Mouse (Mus musculus) MEL (cell line): ENCODE results near the gene Gm12166. TPM values are rescaled to one million over a fixed set of nuclear protein-coding genes. Genes with fewer than 3 reads are reported as not detected.

Source experiments
- DNase-seq: peaks from one replicate; pipeline ENCODE4 v3.0.0; 2011; ENCODE audit warnings: low read depth, low spot score
- H3K27ac ChIP-seq: 2 replicates; pipeline ENCODE4 v1.5.1; 2012; ENCODE audit warnings: low read depth, mild to moderate bottlenecking, control low read depth, low read length, moderate library complexity; ENCODE audit not compliant: control insufficient read depth
- H3K27me3 ChIP-seq, 2 experiments: fragments of 150-350 bp in 1 of 2; sonication (generic) in 1 of 2; 2 replicates each; pipeline ENCODE4 v1.6.1; 2012; ENCODE audit warnings: low read length in 2 of 2, mild to moderate bottlenecking in 2 of 2, improper control_type of control experiment in 1 of 2, moderate library complexity in 1 of 2; ENCODE audit not compliant: insufficient read depth in 2 of 2, control insufficient read depth in 1 of 2
- H3K36me3 ChIP-seq, 2 experiments: 2 replicates each; pipeline ENCODE4 v1.6.1; 2012 to 2014; ENCODE audit warnings: low read length in 2 of 2, improper control_type of control experiment in 1 of 2, inconsistent platforms in 1 of 2, mild to moderate bottlenecking in 1 of 2; ENCODE audit not compliant: insufficient read depth in 2 of 2, control insufficient read depth in 1 of 2
- H3K4me1 ChIP-seq, 2 experiments: fragments of 150-350 bp in 1 of 2; sonication (generic) in 1 of 2; 2 replicates each; pipeline ENCODE4 v1.6.1; 2012; ENCODE audit warnings: low read length in 2 of 2, improper control_type of control experiment in 1 of 2, mild to moderate bottlenecking in 1 of 2; ENCODE audit not compliant: insufficient read depth in 2 of 2, control insufficient read depth in 1 of 2
- H3K4me3 ChIP-seq, 2 experiments: fragments of 150-350 bp in 1 of 2; sonication (generic) in 1 of 2; 2 replicates each; pipeline ENCODE4 v1.5.1; 2012; ENCODE audit warnings: low read depth in 2 of 2, low read length in 2 of 2, mild to moderate bottlenecking in 2 of 2, moderate library complexity in 2 of 2, control low read depth in 1 of 2, improper control_type of control experiment in 1 of 2; ENCODE audit not compliant: control insufficient read depth in 1 of 2, insufficient read depth in 1 of 2
- H3K79me2 ChIP-seq: 2 replicates; pipeline ENCODE4 v1.6.1; 2012; ENCODE audit warnings: mild to moderate bottlenecking, low read length, moderate library complexity; ENCODE audit not compliant: control insufficient read depth, poor library complexity, insufficient read depth
- H3K9ac ChIP-seq: 2 replicates; pipeline ENCODE4 v1.6.1; 2012; ENCODE audit warnings: low read depth, mild to moderate bottlenecking, control low read depth, low read length, moderate library complexity; ENCODE audit not compliant: control insufficient read depth, poor library complexity, severe bottlenecking
- H3K9me3 ChIP-seq: fragments of 150-350 bp; sonication (generic); replicated peaks from 2 replicates; pipeline ENCODE4 v1.6.1; 2012; ENCODE audit warnings: mild to moderate bottlenecking, low read length, improper control_type of control experiment, moderate library complexity; ENCODE audit not compliant: insufficient read depth
- BHLHE40 ChIP-seq: IDR thresholded peaks from 2 replicates; pipeline ENCODE4 v1.6.1; 2012; ENCODE audit warnings: low read depth, mild to moderate bottlenecking, inconsistent platforms, low read length, improper control_type of control experiment, borderline replicate concordance
- CTCF ChIP-seq, 3 experiments: IDR thresholded peaks in 2 of 3; conservative IDR thresholded peaks in 1 of 3; 2 replicates each; pipeline ENCODE4 v1.5.1; 2011 to 2012; ENCODE audit warnings: low read length in 3 of 3, low read depth in 2 of 3, mild to moderate bottlenecking in 2 of 3, improper control_type of control experiment in 1 of 3, inconsistent platforms in 1 of 3, mixed read lengths in 1 of 3, moderate library complexity in 1 of 3; ENCODE audit not compliant: control insufficient read depth in 1 of 3, insufficient read depth in 1 of 3, poor library complexity in 1 of 3, severe bottlenecking in 1 of 3
- E2F4 ChIP-seq: IDR thresholded peaks from 2 replicates; pipeline ENCODE4 v1.6.1; 2011; ENCODE audit warnings: low read depth, low read length, improper control_type of control experiment, borderline replicate concordance
- EP300 ChIP-seq, 2 experiments: IDR thresholded peaks; 2 replicates each; pipeline ENCODE4 v1.6.1; 2011; ENCODE audit warnings: improper control_type of control experiment in 2 of 2, low read length in 2 of 2, low read depth in 1 of 2, mild to moderate bottlenecking in 1 of 2
- ETS1 ChIP-seq: IDR thresholded peaks from 2 replicates; pipeline ENCODE4 v1.6.1; 2012; ENCODE audit warnings: low read depth, mild to moderate bottlenecking, inconsistent platforms, low read length, improper control_type of control experiment, moderate library complexity
- GATA1 ChIP-seq: IDR thresholded peaks from 2 replicates; pipeline ENCODE4 v1.6.1; 2011; ENCODE audit warnings: low read depth, low read length, improper control_type of control experiment
- HCFC1 ChIP-seq: IDR thresholded peaks from 2 replicates; pipeline ENCODE4 v1.6.1; 2012; ENCODE audit warnings: low read depth, mild to moderate bottlenecking, inconsistent platforms, low read length, improper control_type of control experiment, moderate library complexity
- MAFK ChIP-seq: IDR thresholded peaks from 2 replicates; pipeline ENCODE4 v1.6.1; 2011; ENCODE audit warnings: low read depth, mild to moderate bottlenecking, low read length, improper control_type of control experiment, borderline replicate concordance
- MAZ ChIP-seq: IDR thresholded peaks from 2 replicates; pipeline ENCODE4 v1.6.1; 2012; ENCODE audit warnings: low read depth, mild to moderate bottlenecking, inconsistent platforms, low read length, improper control_type of control experiment
- MEF2A ChIP-seq: IDR thresholded peaks from 2 replicates; pipeline ENCODE4 v1.6.1; 2014; ENCODE audit warnings: low read depth, mild to moderate bottlenecking, inconsistent platforms, low read length, improper control_type of control experiment; ENCODE audit not compliant: poor library complexity, insufficient replicate concordance, severe bottlenecking; ENCODE audit errors: extremely low read depth
- MXI1 ChIP-seq: IDR thresholded peaks from 2 replicates; pipeline ENCODE4 v1.6.1; 2011; ENCODE audit warnings: mild to moderate bottlenecking, low read depth, low read length, improper control_type of control experiment
- MYB ChIP-seq: IDR thresholded peaks from 2 replicates; pipeline ENCODE4 v1.6.1; 2011; ENCODE audit warnings: mild to moderate bottlenecking, low read depth, low read length, improper control_type of control experiment
- MYC ChIP-seq: IDR thresholded peaks from 2 replicates; pipeline ENCODE4 v1.6.1; 2011; ENCODE audit warnings: low read depth, mild to moderate bottlenecking, low read length, improper control_type of control experiment, moderate library complexity
- POLR2A ChIP-seq, 2 experiments: IDR thresholded peaks; 2 replicates each; pipeline ENCODE4 v1.6.1; 2011 to 2012; ENCODE audit warnings: low read length in 2 of 2, mild to moderate bottlenecking in 2 of 2, control low read depth in 1 of 2, improper control_type of control experiment in 1 of 2, low read depth in 1 of 2, moderate library complexity in 1 of 2; ENCODE audit not compliant: control insufficient read depth in 1 of 2, insufficient read depth in 1 of 2, poor library complexity in 1 of 2
- POLR2AphosphoS5 ChIP-seq: IDR thresholded peaks from 2 replicates; pipeline ENCODE4 v1.6.1; 2012; ENCODE audit warnings: low read depth, borderline replicate concordance, mild to moderate bottlenecking, inconsistent platforms, low read length, moderate library complexity, mixed read lengths
- RAD21 ChIP-seq: IDR thresholded peaks from 2 replicates; pipeline ENCODE4 v1.6.1; 2011; ENCODE audit warnings: mild to moderate bottlenecking, low read depth, low read length, improper control_type of control experiment
- RCOR1 ChIP-seq: IDR thresholded peaks from 2 replicates; pipeline ENCODE4 v1.6.1; 2012; ENCODE audit warnings: low read depth, mild to moderate bottlenecking, inconsistent platforms, low read length, improper control_type of control experiment
- SIN3A ChIP-seq: IDR thresholded peaks from 2 replicates; pipeline ENCODE4 v1.6.1; 2012; ENCODE audit warnings: low read length, improper control_type of control experiment, inconsistent platforms
- TAL1 ChIP-seq: IDR thresholded peaks from 2 replicates; pipeline ENCODE4 v1.6.1; 2012; ENCODE audit warnings: mild to moderate bottlenecking, inconsistent platforms, low read length, moderate library complexity, mixed read lengths
- TBP ChIP-seq: IDR thresholded peaks from 2 replicates; pipeline ENCODE4 v1.8.0; 2011; ENCODE audit warnings: low read depth, low read length, improper control_type of control experiment
- USF2 ChIP-seq, 2 experiments: IDR thresholded peaks; 2 replicates each; pipeline ENCODE4 v1.6.1; 2011 to 2012; ENCODE audit warnings: improper control_type of control experiment in 2 of 2, low read length in 2 of 2, borderline replicate concordance in 1 of 2, inconsistent platforms in 1 of 2, low read depth in 1 of 2, mild to moderate bottlenecking in 1 of 2; ENCODE audit not compliant: insufficient read depth in 1 of 2
- ZC3H11A ChIP-seq: IDR thresholded peaks from 2 replicates; pipeline ENCODE4 v1.6.1; 2012; ENCODE audit warnings: low read depth, mild to moderate bottlenecking, inconsistent platforms, low read length, improper control_type of control experiment
- ZMIZ1 ChIP-seq: IDR thresholded peaks from 2 replicates; pipeline ENCODE4 v1.6.1; 2012; ENCODE audit warnings: low read depth, mild to moderate bottlenecking, inconsistent platforms, low read length, improper control_type of control experiment, moderate library complexity
- ZNF384 ChIP-seq: IDR thresholded peaks from 2 replicates; pipeline ENCODE4 v1.6.1; 2012; ENCODE audit warnings: low read depth, mild to moderate bottlenecking, inconsistent platforms, low read length, improper control_type of control experiment
- polyA plus RNA-seq, 2 experiments: library from polyadenylated mRNA; stranded (reverse) in 1 of 2; unstranded in 1 of 2; fragments of >175 nt in 1 of 2; fragments of >200 nt in 1 of 2; gene quantifications; 2 replicates each; pipeline versions ENCODE4 v1.2.1 to v1.2.4; 2012; ENCODE audit warnings: low replicate concordance in 2 of 2, low read depth in 1 of 2; ENCODE audit not compliant: insufficient read length in 2 of 2, insufficient read depth in 1 of 2, missing spikeins in 1 of 2
- total RNA-seq: library from RNA; depleted of rRNA; stranded (reverse); fragments of 300-350 nt; gene quantifications from 2 replicates; pipeline ENCODE4 v1.2.3, GENCODE M21; 2012

Gm12166 gene
- total and polyA plus RNA-seq, 3 experiments = 4.1 to 6.8 TPM; not detected in 1

DNA sequence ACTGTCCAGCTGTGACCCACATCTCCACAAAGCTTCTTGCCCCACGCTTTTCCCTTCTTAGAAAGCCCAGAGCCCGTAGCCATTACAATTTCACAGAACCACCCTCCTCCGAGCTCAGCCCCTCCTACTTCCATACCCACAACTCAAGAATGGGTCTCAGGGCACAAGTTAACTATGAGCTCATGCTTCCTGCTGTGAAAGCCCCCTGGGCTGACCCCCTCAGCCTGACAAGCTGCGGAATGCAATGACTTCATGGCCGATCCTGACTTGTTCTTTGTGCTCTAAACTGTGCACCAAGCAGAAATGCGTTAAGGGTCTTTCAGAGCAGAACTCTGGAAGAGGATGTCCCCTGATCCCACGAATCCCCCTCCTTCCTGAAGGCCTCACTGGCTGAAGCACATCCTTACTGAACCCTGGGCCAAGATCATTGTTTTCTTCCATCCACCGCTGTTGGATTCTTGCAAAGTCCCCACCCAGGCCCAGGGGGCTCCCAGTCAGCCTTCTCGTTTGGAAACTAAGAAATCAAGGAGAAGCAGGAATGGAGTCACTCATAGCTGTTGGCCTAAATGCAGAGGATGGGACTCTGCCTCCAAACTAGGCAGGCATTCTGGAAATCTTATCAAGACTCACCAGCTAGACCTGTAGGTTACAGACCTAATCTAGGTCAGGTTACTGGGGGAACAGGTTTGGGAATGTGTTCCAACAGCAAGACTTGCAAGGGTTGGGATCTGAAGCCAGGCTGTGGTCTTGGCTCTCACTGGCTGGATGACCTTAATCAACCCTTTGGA, 43.5 kb upstream of the Gm12166 start:
- peaks cover 2 to 9% of the 10 kb centered on the region in 2 experiments; a peak in 3 of 4 replicates for H3K4me1 ChIP-seq
- H3K27me3 ChIP-seq = peaks cover 2 to 4% of the 10 kb centered on the region in 2 experiments; a peak in 1 of 4 replicates
- no peak overlapping the region for H3K9ac ChIP-seq
- peaks cover 0 to 8% of the 10 kb centered on the region in 2 experiments; a peak in 2 of 4 replicates for H3K36me3 ChIP-seq
- no peaks in the 10 kb centered on the region for H3K79me2 ChIP-seq
- H3K27ac ChIP-seq = no peak overlapping the region
- DNase-seq = no peak
- TF ChIP-seq BHLHE40 = no peak
- no peak for TF ChIP-seq MEF2A
- TF ChIP-seq MYC = no peak
- no peak for TF ChIP-seq MAZ
- no peak for TF ChIP-seq MYB
- no peak for TF ChIP-seq ZNF384
- no peak for TF ChIP-seq MAFK
- no peak for TF ChIP-seq E2F4
- TF ChIP-seq CTCF (IDR thresholded peaks at IDR 0.05 in 2 of 3, conservative IDR thresholded peaks at IDR 0.05 in 1 of 3; ENCODE audit: control insufficient read depth in 1 of 3, insufficient read depth in 1 of 3, low read depth in 2 of 3, low read length in 3 of 3, poor library complexity in 1 of 3, severe bottlenecking in 1 of 3) = no peak
- TF ChIP-seq SIN3A = no peak
- no peak for TF ChIP-seq TAL1
- no peak for TF ChIP-seq TBP
- no peak for TF ChIP-seq RCOR1
- TF ChIP-seq ETS1 = no peak
- TF ChIP-seq USF2 (IDR thresholded peaks at IDR 0.05; ENCODE audit: borderline replicate concordance in 1 of 2, insufficient read depth in 1 of 2, low read depth in 1 of 2, low read length in 2 of 2) = no peak
- no peak overlapping the region for H3K4me3 ChIP-seq
- H3K9me3 ChIP-seq = no peaks in the 10 kb centered on the region

- DNase-seq = peak; percentile 20
- no peak overlapping the region for H3K27ac ChIP-seq
- H3K27me3 ChIP-seq = no peaks in the 10 kb centered on the region
- no peaks in the 10 kb centered on the region for H3K79me2 ChIP-seq
- no peak for TF ChIP-seq HCFC1
- TF ChIP-seq RAD21 = no peak
- TF ChIP-seq MXI1 = no peak
- no peak for TF ChIP-seq ZMIZ1
- TF ChIP-seq MEF2A = no peak
- TF ChIP-seq RCOR1 = no peak
- no peak for TF ChIP-seq POLR2AphosphoS5
- TF ChIP-seq TAL1 = no peak
- TF ChIP-seq EP300 (IDR thresholded peaks at IDR 0.05; ENCODE audit: low read depth in 1 of 2, low read length in 2 of 2) = no peak
- no peak for TF ChIP-seq ZC3H11A
- no peak for TF ChIP-seq SIN3A
- no peak for TF ChIP-seq ETS1
- no peak for TF ChIP-seq POLR2A (IDR thresholded peaks at IDR 0.05; ENCODE audit: control insufficient read depth in 1 of 2, insufficient read depth in 1 of 2, low read depth in 1 of 2, low read length in 2 of 2, poor library complexity in 1 of 2)
- TF ChIP-seq BHLHE40 = no peak
- TF ChIP-seq GATA1 = no peak
- H3K4me1 ChIP-seq = peaks cover 12 to 27% of the 10 kb centered on the region in 2 experiments
- H3K36me3 ChIP-seq = peaks cover 0 to 22% of the 10 kb centered on the region in 2 experiments; a peak in 2 of 4 replicates
- H3K9ac ChIP-seq = no peak overlapping the region
- no peaks in the 10 kb centered on the region for H3K9me3 ChIP-seq
- no peak overlapping the region for H3K4me3 ChIP-seq
Measured at GRCm38 (mm10) chr11:46092121-46092520, 40.0 kb upstream of the Gm12166 start.
